Mouse (Mus musculus) v-Abl transformed pro-B cells (cell line): ENCODE results near the gene Fli1.

Experiments
- in situ Hi-C, 2 experiments: fragments of 400-800 bp; cut with MboI; formaldehyde crosslinking; loops; one replicate each; pipeline ENCODE4 v1.15.1; 2025; ENCODE audit not compliant: unreplicated experiment in 2 of 2

Fli1 gene

GRCm38 (mm10) chr9:32431061-32431460 lies 111.6 kb downstream of the Fli1 start:
- in situ Hi-C loops: no loop called here

GRCm38 (mm10) chr9:32425321-32425720 lies 117.3 kb downstream of the Fli1 start:
- in situ Hi-C loops: no loop called here

GRCm38 (mm10) chr9:32420711-32421110 lies 122.0 kb downstream of the Fli1 start:
- in situ Hi-C loops: no loop called here

GRCm38 (mm10) chr9:32417466-32418116 lies 125.1 kb downstream of the Fli1 start:
- in situ Hi-C loops: no loop called here

- in situ Hi-C loops: no loop called here
These were observed 126.7 kb downstream of the Fli1 start for GRCm38 (mm10) chr9:32415952-32416351.

GRCm38 (mm10) chr9:32414956-32415355 lies 127.7 kb downstream of the Fli1 start:
- in situ Hi-C loops: no loop called here

- in situ Hi-C loops: no loop called here
These were observed 129.7 kb downstream of the Fli1 start for GRCm38 (mm10) chr9:32412836-32413580.

- in situ Hi-C loops: no loop called here
These were observed 131.2 kb downstream of the Fli1 start for GRCm38 (mm10) chr9:32411507-32411906.

- in situ Hi-C loops: no loop called here
These were observed 132.0 kb downstream of the Fli1 start for GRCm38 (mm10) chr9:32410671-32411070.

- in situ Hi-C loops: loop anchor here (5.0 to 10.0 kb wide), 8 partner anchors 38 to 838 kb away; no protein-coding TSS in a partner anchor
These were observed 133.3 kb downstream of the Fli1 start for GRCm38 (mm10) chr9:32409060-32409961.

- in situ Hi-C loops: loop anchor here (5.0 to 10.0 kb wide), 8 partner anchors 39 to 839 kb away; no protein-coding TSS in a partner anchor
These were observed 134.0 kb downstream of the Fli1 start for GRCm38 (mm10) chr9:32408730-32409059.

GRCm38 (mm10) chr9:32405191-32405925 lies 137.3 kb downstream of the Fli1 start:
- in situ Hi-C loops: loop anchor here (5.0 to 10.0 kb wide), 8 partner anchors 42 to 842 kb away; no protein-coding TSS in a partner anchor

GRCm38 (mm10) chr9:32400662-32401161 lies 141.9 kb downstream of the Fli1 start:
- in situ Hi-C loops: loop anchor here in 1 of 2 experiments (10.0 kb wide), 1 partner anchor 844 kb away; no protein-coding TSS in a partner anchor

- in situ Hi-C loops: loop anchor here in 1 of 2 experiments (10.0 kb wide), 1 partner anchor 845 kb away; no protein-coding TSS in a partner anchor
These were observed 142.4 kb downstream of the Fli1 start for GRCm38 (mm10) chr9:32400212-32400611.

- in situ Hi-C loops: no loop called here
These were observed 147.9 kb downstream of the Fli1 start for GRCm38 (mm10) chr9:32394761-32395161.

GRCm38 (mm10) chr9:32392716-32393115 lies 149.9 kb downstream of the Fli1 start:
- in situ Hi-C loops: no loop called here

GRCm38 (mm10) chr9:32391701-32392100 lies 151.0 kb downstream of the Fli1 start:
- in situ Hi-C loops: no loop called here

GRCm38 (mm10) chr9:32391092-32391491 lies 151.6 kb downstream of the Fli1 start:
- in situ Hi-C loops: no loop called here

- in situ Hi-C loops: no loop called here
These were observed 154.5 kb downstream of the Fli1 start for GRCm38 (mm10) chr9:32388120-32388519.

- in situ Hi-C loops: no loop called here
These were observed 157.8 kb downstream of the Fli1 start for GRCm38 (mm10) chr9:32384906-32385305.
